In the genomic region with DNA sequence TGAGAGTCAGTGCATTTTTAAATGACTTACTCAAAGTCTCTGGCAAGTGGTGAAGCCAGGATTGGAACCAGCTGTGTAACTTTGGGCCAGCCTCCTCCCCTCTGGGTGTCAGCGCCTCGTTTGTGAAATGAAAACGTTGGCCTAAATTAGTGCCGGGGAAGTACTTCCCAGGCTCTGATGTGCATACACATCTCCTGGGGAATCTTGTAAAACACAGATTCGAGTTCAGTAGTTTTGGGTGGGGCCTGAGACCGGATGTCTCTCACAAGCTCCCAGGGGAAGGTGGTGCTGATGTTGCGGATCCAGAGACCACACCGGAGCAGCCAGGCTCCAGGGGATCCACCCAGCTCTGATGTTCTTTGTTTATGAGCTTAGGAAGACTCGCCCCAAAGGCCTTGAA, we compare ENCODE assay signal across 11 mouse cellular contexts. TPM values are rescaled to one million over a fixed set of nuclear protein-coding genes. Genes with fewer than 3 reads are reported as not detected.
DNase-seq lines count a peak whose midpoint lies in the region; ATAC-seq and TF ChIP-seq lines count a peak whose summit lies in the region.
"Had no signal": no experiment of that assay in that cellular context is flagged by ENCODE, and none has a peak within 500 bp of the region (broad histone marks: within the 10 kb centered on the region; RNA-seq: fewer than 3 reads in every experiment).

No protein-coding gene starts in this region.

- TF ChIP-seq POLR2A in kidney, adult 2 months (IDR thresholded peaks at IDR 0.05; ENCODE audit: low read depth, low read length): no peak
- no peak for TF ChIP-seq POLR2A in myocyte (IDR thresholded peaks at IDR 0.05; ENCODE audit: insufficient read length, low read depth)

- no peak overlapping the region for H3K4me2 ChIP-seq in kidney, embryonic 16.5 days (replicated peaks; ENCODE audit: low read depth, low read length)
- H3K4me2 ChIP-seq in heart, postnatal 0 days (ENCODE audit: low read depth, low read length): no peak overlapping the region
- H3K4me2 ChIP-seq in myocyte (ENCODE audit: low read depth): peak overlapping the region; percentile 12
- H3K4me2 ChIP-seq: midbrain, embryonic 13.5 days had no signal

- peak; percentile 38 for DNase-seq in kidney, adult 2 months
- DNase-seq in heart, postnatal 0 days (ENCODE audit: low spot score): no peak
- no peak for DNase-seq in layer of hippocampus, adult 9-11 months
- no peak for DNase-seq in embryo, embryonic 10.5 days (ENCODE audit: low spot score)
- DNase-seq in right cerebral cortex, postnatal 36 days (ENCODE audit: low spot score in 2 of 2): no peak
- DNase-seq: cerebellum, adult 11-12 months had no signal

- H3K27me3 ChIP-seq in kidney, adult 2 months (replicated peaks; ENCODE audit: control insufficient read depth, insufficient read depth, low read length): no peaks in the 10 kb centered on the region
- H3K27me3 ChIP-seq in kidney, embryonic 16.5 days (ENCODE audit: insufficient read depth, low read length): no peaks in the 10 kb centered on the region
- no peaks in the 10 kb centered on the region for H3K27me3 ChIP-seq in heart, postnatal 0 days (ENCODE audit: control insufficient read depth, insufficient read depth, low read length)
- no peaks in the 10 kb centered on the region for H3K27me3 ChIP-seq in myocyte (ENCODE audit: control insufficient read depth, insufficient read depth, insufficient read length)
- H3K27me3 ChIP-seq: midbrain, embryonic 13.5 days had no signal

- H3K4me1 ChIP-seq in kidney, adult 2 months (ENCODE audit: control insufficient read depth, insufficient read depth, low read length): no peaks in the 10 kb centered on the region
- H3K4me1 ChIP-seq in kidney, embryonic 16.5 days (ENCODE audit: insufficient read depth, low read length): peaks cover 8% of the 10 kb centered on the region; the same call in 1 of the 2 replicates
- H3K4me1 ChIP-seq in brown adipose tissue, adult 24 weeks (ENCODE audit: control insufficient read depth, insufficient read depth, insufficient read length, low read length): peaks cover 5% of the 10 kb centered on the region; the same call in 1 of the 2 replicates
- peaks cover 8% of the 10 kb centered on the region; the same call in 1 of the 2 replicates for H3K4me1 ChIP-seq in heart, postnatal 0 days (ENCODE audit: control insufficient read depth, insufficient read depth)
- H3K4me1 ChIP-seq: midbrain, embryonic 13.5 days had no signal

- WGBS in kidney, adult 2 months: 55% methylated on average over 9 of the region's 9 CpGs
- WGBS in kidney, embryonic 16.5 days: 52% methylated on average over 9 of the region's 9 CpGs
- WGBS in heart, postnatal 0 days: 40% methylated on average over 9 of the region's 9 CpGs

- TF ChIP-seq EP300 in heart, postnatal 0 days (IDR thresholded peaks at IDR 0.05; ENCODE audit: low read depth): no peak

- no peaks in the 10 kb centered on the region for H3K36me3 ChIP-seq in kidney, adult 2 months (ENCODE audit: control insufficient read depth, insufficient read depth, low read length)
- peaks cover 8% of the 10 kb centered on the region for H3K36me3 ChIP-seq in kidney, embryonic 16.5 days (ENCODE audit: insufficient read depth, low read length)
- H3K36me3 ChIP-seq in heart, postnatal 0 days (replicated peaks; ENCODE audit: control insufficient read depth, insufficient read depth, low read length): peaks cover 21% of the 10 kb centered on the region
- H3K36me3 ChIP-seq in myocyte (ENCODE audit: control insufficient read depth, insufficient read depth): peaks cover 4% of the 10 kb centered on the region
- H3K36me3 ChIP-seq: midbrain, embryonic 13.5 days had no signal

- no peak overlapping the region for H3K27ac ChIP-seq in kidney, adult 2 months (ENCODE audit: insufficient read depth, low read depth, low read length)
- H3K27ac ChIP-seq in kidney, embryonic 16.5 days (ENCODE audit: low read length): no peak overlapping the region
- H3K27ac ChIP-seq in brown adipose tissue, adult 24 weeks (replicated peaks; ENCODE audit: low read depth, low read length): peak overlapping the region; percentile 28; the same call in 1 of the 2 replicates
- no peak overlapping the region; the same call in 1 of the 2 replicates for H3K27ac ChIP-seq in heart, postnatal 0 days (ENCODE audit: low read depth)
- H3K27ac ChIP-seq: midbrain, embryonic 13.5 days had no signal

- no peak for TF ChIP-seq CTCF in kidney, adult 2 months (conservative IDR thresholded peaks at IDR 0.05; ENCODE audit: insufficient read depth, insufficient read length, low read depth, low read length)
- no peak for TF ChIP-seq CTCF in heart, postnatal 0 days (IDR thresholded peaks at IDR 0.05; ENCODE audit: low read depth)

- ATAC-seq in kidney, embryonic 16.5 days (ENCODE audit: low FRiP score, low TSS enrichment): no peak
- peak; percentile 19; the same call in 1 of the 2 replicates for ATAC-seq in heart, postnatal 0 days (ENCODE audit: insufficient read depth, low read depth)
- ATAC-seq: midbrain, embryonic 13.5 days had no signal

- no peak overlapping the region for H3K4me3 ChIP-seq in kidney, adult 2 months (ENCODE audit: insufficient read depth, low read depth, low read length)
- no peak overlapping the region for H3K4me3 ChIP-seq in kidney, embryonic 16.5 days (ENCODE audit: low read length)
- no peak overlapping the region for H3K4me3 ChIP-seq in brown adipose tissue, adult 24 weeks (ENCODE audit: insufficient read depth, low read depth, low read length)
- H3K4me3 ChIP-seq in heart, postnatal 0 days (ENCODE audit: low read depth, low read length): no peak overlapping the region
- H3K4me3 ChIP-seq in myocyte: no peak overlapping the region
- H3K4me3 ChIP-seq: midbrain, embryonic 13.5 days had no signal

- no peaks in the 10 kb centered on the region for H3K79me2 ChIP-seq in myocyte (ENCODE audit: control insufficient read depth, insufficient read depth)

- no peaks in the 10 kb centered on the region for H3K9me3 ChIP-seq in kidney, embryonic 16.5 days (ENCODE audit: low read length)
- H3K9me3 ChIP-seq in heart, postnatal 0 days (replicated peaks; ENCODE audit: control insufficient read depth, low read length): no peaks in the 10 kb centered on the region
- H3K9me3 ChIP-seq: midbrain, embryonic 13.5 days had no signal

- no peak overlapping the region for H3K9ac ChIP-seq in kidney, embryonic 16.5 days (replicated peaks; ENCODE audit: low read length)
- H3K9ac ChIP-seq in heart, postnatal 0 days (replicated peaks; ENCODE audit: low read depth, low read length): no peak overlapping the region
- H3K9ac ChIP-seq: midbrain, embryonic 13.5 days had no signal

- no peak overlapping the region for H3ac ChIP-seq in myocyte (ENCODE audit: control insufficient read depth, insufficient read length)

TF ChIP-seq in myocyte, 11 proteins besides CTCF, POLR2A, EP300 and RAD21:
- no peak for TF ChIP-seq MYOG (IDR thresholded peaks at IDR 0.05; ENCODE audit: control insufficient read depth in 1 of 3, insufficient read depth in 1 of 3, insufficient read length in 2 of 3, low read depth in 2 of 3)

RNA-seq across cellular contexts. Expression of a gene that starts 10.6 kb away (rescaled TPM):
- polyA plus RNA-seq in kidney, adult 2 months (2012; rRNA removed): 37.2 and 40.0 TPM in 2 replicates
- polyA plus RNA-seq in kidney, embryonic 16.5 days (2015; fragmentation: Nextera tagmentation; extraction: Ambion mirVana): 79.6 and 87.5 TPM in 2 replicates
- polyA plus RNA-seq in brown adipose tissue, adult 24 weeks (2012; ENCODE audit: insufficient read depth, insufficient read length, missing spikeins): 498 and 651 TPM in 2 replicates
- total RNA-seq in heart, postnatal 0 days (2014; rRNA removed; ENCODE audit: low replicate concordance): 87.5 and 130 TPM in 2 replicates
- 65.5 and 67.2 TPM in 2 replicates for polyA plus RNA-seq in heart, postnatal 0 days (2015; fragmentation: Nextera tagmentation; extraction: Ambion mirVana)
- polyA plus RNA-seq in myocyte (2012; fragmentation: generic; extraction: Trizol): 317 TPM

RNA-seq across cellular contexts. Expression of a gene that starts 23.9 kb away (rescaled TPM):
- 5.8 TPM in 1 of 2 replicates, not detected in the other for polyA plus RNA-seq in kidney, adult 2 months (2012; rRNA removed)
- polyA plus RNA-seq in kidney, embryonic 16.5 days (2015; fragmentation: Nextera tagmentation; extraction: Ambion mirVana): 21.9 and 23.5 TPM in 2 replicates
- 13.6 and 19.7 TPM in 2 replicates for polyA plus RNA-seq in brown adipose tissue, adult 24 weeks (2012; ENCODE audit: insufficient read depth, insufficient read length, missing spikeins)
- total RNA-seq in heart, postnatal 0 days (2014; rRNA removed; ENCODE audit: low replicate concordance): 4,186 and 4,592 TPM in 2 replicates
- polyA plus RNA-seq in heart, postnatal 0 days (2015; fragmentation: Nextera tagmentation; extraction: Ambion mirVana): 4,392 and 4,399 TPM in 2 replicates
- 3,569 TPM for polyA plus RNA-seq in myocyte (2012; fragmentation: generic; extraction: Trizol)
- polyA plus RNA-seq: liver, adult 2 months had no signal

RNA-seq across cellular contexts. Expression of a gene that starts 35.4 kb away (rescaled TPM):
- 122 and 124 TPM in 2 replicates for polyA plus RNA-seq in kidney, adult 2 months (2012; rRNA removed)
- polyA plus RNA-seq in kidney, embryonic 16.5 days (2015; fragmentation: Nextera tagmentation; extraction: Ambion mirVana): 141 and 157 TPM in 2 replicates
- 33.7 and 37.2 TPM in 2 replicates for polyA plus RNA-seq in brown adipose tissue, adult 24 weeks (2012; ENCODE audit: insufficient read depth, insufficient read length, missing spikeins)
- 529 and 840 TPM in 2 replicates for total RNA-seq in heart, postnatal 0 days (2014; rRNA removed; ENCODE audit: low replicate concordance)
- 128 and 145 TPM in 2 replicates for polyA plus RNA-seq in heart, postnatal 0 days (2015; fragmentation: Nextera tagmentation; extraction: Ambion mirVana)
- 219 TPM for polyA plus RNA-seq in myocyte (2012; fragmentation: generic; extraction: Trizol)

Comparison
In these comparisons a context has a peak if more than half of its experiments do, and no peak if none do; other contexts are left out.
1. RNA of a gene that starts 23.9 kb away (polyA plus RNA-seq): 4,392 to 4,399 TPM in heart, postnatal 0 days and 3,569 TPM in myocyte (single experiment); 21.9 to 23.5 TPM in kidney, embryonic 16.5 days, 13.6 to 19.7 TPM in brown adipose tissue, adult 24 weeks and 5.8 TPM in kidney, adult 2 months; every median in the first group is over 100 times any median in the second.